17 mouse cellular contexts compared by ENCODE assay signal in the genomic region with DNA sequence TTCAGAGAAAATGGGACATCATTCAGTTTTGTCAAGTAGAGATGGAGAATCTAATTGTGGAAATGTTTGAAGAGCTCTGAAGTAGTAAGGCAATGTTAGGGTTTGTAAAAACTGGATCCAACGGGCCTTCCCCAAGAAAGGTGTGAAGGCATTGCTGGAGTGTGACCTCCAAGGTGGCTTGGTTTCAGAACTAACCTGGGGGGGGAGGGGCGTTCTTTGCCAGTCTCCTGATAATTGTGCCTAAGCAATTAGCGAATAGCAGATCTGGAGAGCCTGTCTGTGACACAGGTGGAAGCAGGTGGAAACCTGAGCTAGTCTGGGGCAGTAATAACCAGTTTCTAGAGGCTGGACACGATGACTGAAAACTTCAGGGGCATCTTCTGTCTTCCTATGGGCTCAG.
"Had no signal": no experiment of that assay in that cellular context is flagged by ENCODE, and none has a peak within 500 bp of the region (broad histone marks: within the 10 kb centered on the region; RNA-seq: fewer than 3 reads in every experiment).

No protein-coding gene starts in this region.

- H3K36me3 ChIP-seq: lung, embryonic 15.5 days; neural tube, embryonic 12.5 days; stomach, embryonic 15.5 days had no signal

- H3K4me2 ChIP-seq: lung, embryonic 15.5 days; midbrain, embryonic 11.5 days; midbrain, embryonic 13.5 days; midbrain, embryonic 15.5 days; neural tube, embryonic 12.5 days; stomach, embryonic 15.5 days had no signal

- DNase-seq: lung, adult 2 months; lung, postnatal 14 days; lung, postnatal 36 days; right cerebral cortex, postnatal 14 days; thymus, adult 2 months; thymus, postnatal 25 days; thymus, postnatal 4 days had no signal

- H3K27ac ChIP-seq: lung, embryonic 15.5 days; macrophage; midbrain, embryonic 13.5 days; midbrain, embryonic 15.5 days; neural tube, embryonic 12.5 days; stomach, embryonic 15.5 days; stomach, postnatal 0 days had no signal

- H3K27me3 ChIP-seq: lung, embryonic 15.5 days; megakaryocyte, embryonic 14.5 days; midbrain, embryonic 13.5 days; midbrain, embryonic 15.5 days; neural tube, embryonic 12.5 days; stomach, embryonic 15.5 days had no signal

- H3K9me3 ChIP-seq: lung, embryonic 15.5 days; megakaryocyte, embryonic 14.5 days; midbrain, embryonic 13.5 days; midbrain, embryonic 15.5 days; neural tube, embryonic 12.5 days; stomach, embryonic 15.5 days had no signal

- ATAC-seq: lung, postnatal 0 days; midbrain, embryonic 13.5 days; midbrain, embryonic 15.5 days had no signal

- H3K4me1 ChIP-seq: lung, embryonic 15.5 days; midbrain, embryonic 13.5 days; midbrain, embryonic 15.5 days; neural tube, embryonic 12.5 days; stomach, embryonic 15.5 days had no signal

- H3K4me3 ChIP-seq: lung, embryonic 15.5 days; megakaryocyte, embryonic 14.5 days; midbrain, embryonic 13.5 days; midbrain, embryonic 15.5 days; neural tube, embryonic 12.5 days; stomach, embryonic 15.5 days had no signal

- H3K9ac ChIP-seq: lung, embryonic 15.5 days; midbrain, embryonic 13.5 days; midbrain, embryonic 15.5 days; neural tube, embryonic 12.5 days; stomach, embryonic 15.5 days had no signal
